Mouse (Mus musculus): Measurements from ENCODE around the gene Tmem259. TPM values are rescaled to one million over a fixed set of nuclear protein-coding genes. Genes with fewer than 3 reads are reported as not detected.

Gene Tmem259
- polyA plus RNA-seq, 1 experiment: 102 TPM

DNA sequence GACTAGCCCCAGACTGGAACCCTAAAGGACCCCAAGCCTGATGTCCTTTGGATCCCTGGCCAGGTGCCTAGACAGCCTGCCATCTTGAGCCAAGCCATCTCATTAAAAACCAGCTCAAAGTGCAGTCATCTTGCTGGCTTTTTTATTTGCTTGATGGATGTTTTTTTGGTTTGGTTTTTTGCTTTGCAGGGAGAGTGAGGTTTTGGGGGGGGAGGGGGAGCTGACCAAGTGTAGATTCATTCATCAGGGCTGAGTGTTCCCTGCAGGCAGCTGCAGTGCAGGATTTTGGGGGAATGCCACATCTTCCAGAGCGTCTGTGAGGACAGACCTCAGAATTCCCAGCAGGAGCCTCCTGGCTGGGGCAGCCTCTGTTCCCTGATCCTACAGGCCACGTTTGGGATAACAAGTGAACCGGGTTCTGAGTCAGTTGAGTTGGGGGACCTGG, 15.0 kb downstream of the Tmem259 start:
- H3K27me3 ChIP-seq (ENCODE audit: control insufficient read depth, insufficient read depth, insufficient read length): peaks cover 3% of the 10 kb centered on the region
- no peaks in the 10 kb centered on the region for H3K79me2 ChIP-seq (ENCODE audit: control insufficient read depth, insufficient read depth)
- peaks cover 36% of the 10 kb centered on the region for H3K36me3 ChIP-seq (ENCODE audit: control insufficient read depth, insufficient read depth)
- H3K79me3 ChIP-seq (ENCODE audit: low read depth): no peaks in the 10 kb centered on the region
- no peak overlapping the region for H3K4me3 ChIP-seq (ENCODE audit: insufficient read depth, poor library complexity, severe bottlenecking)
- no peak overlapping the region for H3ac ChIP-seq (ENCODE audit: control insufficient read depth, insufficient read length, low read depth)
- no peak for TF ChIP-seq FOSL1 (IDR thresholded peaks at IDR 0.05; ENCODE audit: insufficient read depth, low read length, poor library complexity, severe bottlenecking)
- no peak for TF ChIP-seq CEBPB (IDR thresholded peaks at IDR 0.05; ENCODE audit: low read depth)
- TF ChIP-seq MYOG (IDR thresholded peaks at IDR 0.05; ENCODE audit: control insufficient read depth, extremely low read depth, insufficient read length): no peak
- no peak for TF ChIP-seq MYOD1 (IDR thresholded peaks at IDR 0.05; ENCODE audit: control insufficient read depth, insufficient read length, low read depth)
- no peak for TF ChIP-seq CTCF (IDR thresholded peaks at IDR 0.05; ENCODE audit: control insufficient read depth, insufficient read depth, insufficient read length)
- TF ChIP-seq USF1 (IDR thresholded peaks at IDR 0.05; ENCODE audit: low read depth): no peak
- TF ChIP-seq MAX (IDR thresholded peaks at IDR 0.05): no peak

DNA sequence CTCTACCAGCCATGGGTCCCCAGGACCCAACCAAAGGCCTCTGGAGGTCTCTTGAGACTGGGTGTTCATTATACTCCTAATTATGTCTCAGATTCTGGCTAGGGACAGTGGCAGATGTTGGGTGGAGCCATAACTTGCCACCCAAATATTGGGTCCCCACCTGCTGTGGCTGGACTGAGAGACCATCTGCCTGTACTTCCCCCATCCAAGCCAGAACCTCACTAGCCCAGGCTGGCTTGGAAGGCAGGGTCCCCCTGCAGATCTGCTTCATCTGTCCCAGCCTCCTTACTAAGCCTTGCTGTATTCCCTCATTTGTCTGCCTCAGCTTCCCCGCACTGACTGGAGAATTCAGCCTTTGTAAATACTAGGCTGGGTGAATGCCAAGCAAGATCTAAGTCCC, 15.9 kb downstream of the Tmem259 start:
- peaks cover 3% of the 10 kb centered on the region for H3K27me3 ChIP-seq (ENCODE audit: control insufficient read depth, insufficient read depth, insufficient read length)
- H3K4me3 ChIP-seq (ENCODE audit: insufficient read depth, poor library complexity, severe bottlenecking): no peak overlapping the region
- no peaks in the 10 kb centered on the region for H3K79me3 ChIP-seq (ENCODE audit: low read depth)
- no peak for TF ChIP-seq MYOD1 (IDR thresholded peaks at IDR 0.05; ENCODE audit: control insufficient read depth, insufficient read length, low read depth)
- no peak for TF ChIP-seq CTCF (IDR thresholded peaks at IDR 0.05; ENCODE audit: control insufficient read depth, insufficient read depth, insufficient read length)
- no peak for TF ChIP-seq CEBPB (IDR thresholded peaks at IDR 0.05; ENCODE audit: low read depth)
- no peak for TF ChIP-seq MAX (IDR thresholded peaks at IDR 0.05)
- no peak for TF ChIP-seq USF1 (IDR thresholded peaks at IDR 0.05; ENCODE audit: low read depth)
- no peak for TF ChIP-seq FOSL1 (IDR thresholded peaks at IDR 0.05; ENCODE audit: insufficient read depth, low read length, poor library complexity, severe bottlenecking)
- TF ChIP-seq MYOG (IDR thresholded peaks at IDR 0.05; ENCODE audit: control insufficient read depth, extremely low read depth, insufficient read length): no peak
- no peaks in the 10 kb centered on the region for H3K79me2 ChIP-seq (ENCODE audit: control insufficient read depth, insufficient read depth)
- no peak overlapping the region for H3ac ChIP-seq (ENCODE audit: control insufficient read depth, insufficient read length, low read depth)
- peaks cover 42% of the 10 kb centered on the region for H3K36me3 ChIP-seq (ENCODE audit: control insufficient read depth, insufficient read depth)

DNA sequence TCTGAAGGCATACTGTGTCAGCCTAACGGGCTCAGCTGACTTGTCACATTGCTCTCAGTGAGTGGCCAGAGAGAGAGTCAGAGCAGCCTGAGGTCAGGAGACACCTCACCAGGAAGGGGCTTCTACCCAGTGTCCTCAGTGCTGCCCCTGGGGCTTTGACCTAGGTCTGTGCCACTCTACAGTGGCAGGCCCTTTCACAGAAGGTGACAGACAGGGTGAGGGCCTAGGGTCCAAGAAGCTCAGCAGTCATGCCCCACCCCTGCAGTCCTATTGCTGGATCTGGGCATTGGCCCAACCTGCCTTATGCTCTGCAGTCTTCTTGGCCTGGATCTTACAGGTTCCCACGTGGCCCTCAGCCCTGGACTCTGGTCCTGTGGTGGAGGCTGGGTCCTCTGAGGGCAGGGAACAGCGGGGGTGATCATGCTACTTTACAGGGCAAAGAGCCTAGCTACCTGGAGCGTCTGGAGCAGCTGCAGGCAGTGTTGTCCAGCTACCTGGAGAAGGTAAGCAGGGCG, 17.2 kb downstream of the Tmem259 start:
- Histone ChIP-seq H3K4me3 (ENCODE audit: insufficient read depth, poor library complexity, severe bottlenecking) (no peak overlapping the region), H3ac (ENCODE audit: control insufficient read depth, insufficient read length, low read depth) (no peak overlapping the region), H3K36me3 (ENCODE audit: control insufficient read depth, insufficient read depth) (peaks cover 55% of the 10 kb centered on the region), H3K79me2 (ENCODE audit: control insufficient read depth, insufficient read depth) (peaks cover 12% of the 10 kb centered on the region), H3K27me3 (ENCODE audit: control insufficient read depth, insufficient read depth, insufficient read length) (peaks cover 3% of the 10 kb centered on the region), H3K79me3 (ENCODE audit: low read depth) (peaks cover 3% of the 10 kb centered on the region)
- TF ChIP-seq MYOG (IDR thresholded peaks at IDR 0.05; ENCODE audit: control insufficient read depth, extremely low read depth, insufficient read length): no peak
- no peak for TF ChIP-seq MYOD1 (IDR thresholded peaks at IDR 0.05; ENCODE audit: control insufficient read depth, insufficient read length, low read depth)
- no peak for TF ChIP-seq FOSL1 (IDR thresholded peaks at IDR 0.05; ENCODE audit: insufficient read depth, low read length, poor library complexity, severe bottlenecking)
- no peak for TF ChIP-seq CTCF (IDR thresholded peaks at IDR 0.05; ENCODE audit: control insufficient read depth, insufficient read depth, insufficient read length)
- no peak for TF ChIP-seq CEBPB (IDR thresholded peaks at IDR 0.05; ENCODE audit: low read depth)
- no peak for TF ChIP-seq MAX (IDR thresholded peaks at IDR 0.05)
- TF ChIP-seq USF1 (IDR thresholded peaks at IDR 0.05; ENCODE audit: low read depth): no peak

DNA sequence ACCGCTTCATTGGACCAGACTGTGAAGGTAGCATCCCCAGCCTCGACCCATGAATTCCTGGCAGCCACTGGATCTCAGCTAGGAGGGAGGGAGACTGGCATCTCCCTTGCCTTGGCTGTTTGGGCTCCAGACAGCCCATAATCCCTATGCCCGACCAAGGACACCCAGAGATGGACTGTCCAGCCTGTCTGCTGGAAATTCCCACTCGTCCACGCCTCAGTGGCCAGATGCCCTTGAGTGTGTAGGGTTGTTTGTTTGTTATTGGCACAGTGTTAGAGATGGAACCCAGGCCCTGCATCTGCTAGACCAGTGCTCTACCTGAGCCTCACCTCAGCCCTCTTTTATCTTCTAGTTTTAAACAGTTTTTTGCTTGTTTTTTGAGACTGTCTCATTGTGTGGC, 18.8 kb downstream of the Tmem259 start:
- Histone ChIP-seq H3K27me3 (ENCODE audit: control insufficient read depth, insufficient read depth, insufficient read length) (no peaks in the 10 kb centered on the region), H3K36me3 (ENCODE audit: control insufficient read depth, insufficient read depth) (peaks cover 64% of the 10 kb centered on the region), H3K79me2 (ENCODE audit: control insufficient read depth, insufficient read depth) (peaks cover 28% of the 10 kb centered on the region), H3K4me3 (ENCODE audit: insufficient read depth, poor library complexity, severe bottlenecking) (no peak overlapping the region), H3K79me3 (ENCODE audit: low read depth) (peaks cover 16% of the 10 kb centered on the region), H3ac (ENCODE audit: control insufficient read depth, insufficient read length, low read depth) (no peak overlapping the region)
- TF ChIP-seq MYOD1 (IDR thresholded peaks at IDR 0.05; ENCODE audit: control insufficient read depth, insufficient read length, low read depth) (no peak), FOSL1 (IDR thresholded peaks at IDR 0.05; ENCODE audit: insufficient read depth, low read length, poor library complexity, severe bottlenecking) (no peak), USF1 (IDR thresholded peaks at IDR 0.05; ENCODE audit: low read depth) (no peak), MYOG (IDR thresholded peaks at IDR 0.05; ENCODE audit: control insufficient read depth, extremely low read depth, insufficient read length) (no peak), CEBPB (IDR thresholded peaks at IDR 0.05; ENCODE audit: low read depth) (no peak), MAX (IDR thresholded peaks at IDR 0.05) (no peak), CTCF (IDR thresholded peaks at IDR 0.05; ENCODE audit: control insufficient read depth, insufficient read depth, insufficient read length) (no peak)

DNA sequence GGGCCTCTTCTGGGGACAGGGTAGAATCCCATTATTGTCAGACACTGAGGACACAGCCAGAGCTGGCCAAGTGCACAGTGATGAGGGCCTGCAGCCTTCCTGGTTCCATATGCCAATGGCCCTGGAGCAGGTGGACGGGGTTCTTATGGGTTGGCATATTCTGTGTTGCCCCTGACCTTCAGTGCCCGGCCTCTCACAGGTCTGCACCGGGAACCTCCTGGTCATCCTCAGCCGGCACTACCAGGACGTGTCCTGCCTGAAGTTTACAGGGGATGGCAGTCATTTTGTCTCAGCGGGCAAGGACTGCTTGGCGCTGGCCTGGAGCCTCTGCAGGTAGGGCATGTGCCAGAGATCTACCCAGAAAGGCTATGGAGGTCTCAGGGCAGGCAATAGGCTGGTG, 19.4 kb downstream of the Tmem259 start:
- H3K36me3 ChIP-seq (ENCODE audit: control insufficient read depth, insufficient read depth): peaks cover 64% of the 10 kb centered on the region
- TF ChIP-seq FOSL1 (IDR thresholded peaks at IDR 0.05; ENCODE audit: insufficient read depth, low read length, poor library complexity, severe bottlenecking): no peak
- no peak for TF ChIP-seq USF1 (IDR thresholded peaks at IDR 0.05; ENCODE audit: low read depth)
- no peaks in the 10 kb centered on the region for H3K27me3 ChIP-seq (ENCODE audit: control insufficient read depth, insufficient read depth, insufficient read length)
- no peak overlapping the region for H3K4me3 ChIP-seq (ENCODE audit: insufficient read depth, poor library complexity, severe bottlenecking)
- peaks cover 20% of the 10 kb centered on the region for H3K79me3 ChIP-seq (ENCODE audit: low read depth)
- no peak overlapping the region for H3ac ChIP-seq (ENCODE audit: control insufficient read depth, insufficient read length, low read depth)
- peaks cover 32% of the 10 kb centered on the region for H3K79me2 ChIP-seq (ENCODE audit: control insufficient read depth, insufficient read depth)

Measured in C2C12 (cell line).